Mouse (Mus musculus): Measurements from ENCODE around the gene Srsf11.

The Srsf11 gene

GRCm38 (mm10) chr3:158036329-158036988 lies at the start of gene Srsf11, which contains the start of gene Lrrc40:
Gene Srsf11, minus strand, starts transcription at chr3:158036639.
Gene Lrrc40, plus strand, starts transcription at chr3:158036662.
- peak; percentile 96 for DNase-seq (ENCODE audit: low spot score)

- no peak for DNase-seq (ENCODE audit: low spot score)
Measured at GRCm38 (mm10) chr3:158077828-158078227, 41.4 kb upstream of the Srsf11 start.

GRCm38 (mm10) chr3:158077380-158077772 lies 40.9 kb upstream of the Srsf11 start:
- no peak for DNase-seq (ENCODE audit: low spot score)

- DNase-seq (ENCODE audit: low spot score), result no peak
Measured at GRCm38 (mm10) chr3:158076685-158077379, 40.4 kb upstream of the Srsf11 start.

GRCm38 (mm10) chr3:158075004-158075403 lies 38.6 kb upstream of the Srsf11 start:
- no peak for DNase-seq (ENCODE audit: low spot score)

GRCm38 (mm10) chr3:158068613-158069263 lies 32.3 kb upstream of the Srsf11 start:
- no peak for DNase-seq (ENCODE audit: low spot score)

- no peak for DNase-seq (ENCODE audit: low spot score)
Measured at GRCm38 (mm10) chr3:158067916-158068315, 31.5 kb upstream of the Srsf11 start.

- DNase-seq (ENCODE audit: low spot score), result no peak
Measured at GRCm38 (mm10) chr3:158065256-158065655, 28.8 kb upstream of the Srsf11 start.

GRCm38 (mm10) chr3:158061811-158062523 lies 25.5 kb upstream of the Srsf11 start:
- no peak for DNase-seq (ENCODE audit: low spot score)

- DNase-seq (ENCODE audit: low spot score), result no peak
Measured at GRCm38 (mm10) chr3:158060621-158061291, 24.3 kb upstream of the Srsf11 start.

GRCm38 (mm10) chr3:158049508-158049907 lies 13.1 kb upstream of the Srsf11 start:
- no peak for DNase-seq (ENCODE audit: low spot score)

- DNase-seq (ENCODE audit: low spot score), result no peak
Measured at GRCm38 (mm10) chr3:158040755-158041154, 4.3 kb upstream of the Srsf11 start.

GRCm38 (mm10) chr3:158038106-158038505 lies 1.7 kb upstream of the Srsf11 start:
- no peak for DNase-seq (ENCODE audit: low spot score)

- peak; percentile 15 for DNase-seq (ENCODE audit: low spot score)
Measured at GRCm38 (mm10) chr3:158035866-158036265, 573 bp downstream of the Srsf11 start.

- no peak for DNase-seq (ENCODE audit: low spot score)
Measured at GRCm38 (mm10) chr3:158032106-158032505, 4.3 kb downstream of the Srsf11 start.

GRCm38 (mm10) chr3:158031371-158031925 lies 5.0 kb downstream of the Srsf11 start:
- DNase-seq (ENCODE audit: low spot score), result peak; percentile 92

GRCm38 (mm10) chr3:158009762-158010320 lies 26.6 kb downstream of the Srsf11 start:
- no peak for DNase-seq (ENCODE audit: low spot score)

- no peak for DNase-seq (ENCODE audit: low spot score)
Measured at GRCm38 (mm10) chr3:158008647-158009046, 27.8 kb downstream of the Srsf11 start.

- DNase-seq (ENCODE audit: low spot score), result no peak
Measured at GRCm38 (mm10) chr3:157998742-157999369, 37.6 kb downstream of the Srsf11 start.

- DNase-seq (ENCODE audit: low spot score), result no peak
Measured at GRCm38 (mm10) chr3:157995726-157996125, 40.7 kb downstream of the Srsf11 start.

- no peak for DNase-seq (ENCODE audit: low spot score)
Measured at GRCm38 (mm10) chr3:157993322-157993721, 43.1 kb downstream of the Srsf11 start.

Measured in testis, postnatal 14 days (tissue).